Mouse (Mus musculus) liver, embryonic 14.5 days (tissue): ENCODE measurements around the gene Gja5. TPM values are rescaled to one million over a fixed set of nuclear protein-coding genes. Genes with fewer than 3 reads are reported as not detected.

ENCODE experiments used
- ATAC-seq: fragments of 200-750 bp; cut with Nextera tagmentation; 2 replicates; pipeline ENCODE4 v1.8.0; 2017; ENCODE audit warnings: moderate number of reproducible peaks, mild to moderate bottlenecking, moderate library complexity; ENCODE audit not compliant: insufficient read depth
- DNase-seq, 3 experiments: peaks; one replicate each; pipeline ENCODE4 v3.0.0-alpha.2; 2012 to 2013; ENCODE audit warnings: low read depth in 3 of 3, low spot score in 3 of 3
- H3K27ac ChIP-seq: fragments of 300-500 bp; sonication (generic); 2 replicates; pipeline ENCODE4 v1.5.1; 2014; ENCODE audit warnings: moderate library complexity, mild to moderate bottlenecking, control low read depth, inconsistent platforms
- H3K27me3 ChIP-seq: fragments of 300-500 bp; sonication (generic); 2 replicates; pipeline ENCODE4 v1.6.1; 2014; ENCODE audit warnings: mild to moderate bottlenecking, low read length, moderate library complexity; ENCODE audit not compliant: control insufficient read depth, insufficient read depth
- H3K36me3 ChIP-seq: fragments of 300-500 bp; sonication (generic); replicated peaks from 2 replicates; pipeline ENCODE4 v1.6.1; 2014; ENCODE audit warnings: low read depth; ENCODE audit not compliant: control insufficient read depth, insufficient read depth
- H3K4me1 ChIP-seq, 2 experiments: fragments of 200-500 bp in 1 of 2; fragments of 300-500 bp in 1 of 2; sonication (generic) in 1 of 2; replicated peaks; 2 replicates each; pipeline ENCODE4 v1.6.1; 2012 to 2014; ENCODE audit warnings: antibody characterized with exemption in 1 of 2, inconsistent platforms in 1 of 2, low read length in 1 of 2; ENCODE audit not compliant: control insufficient read depth in 2 of 2, insufficient read depth in 2 of 2
- H3K4me2 ChIP-seq: fragments of 300-500 bp; sonication (generic); 2 replicates; pipeline ENCODE4 v1.6.1; 2014; ENCODE audit warnings: low read depth, mild to moderate bottlenecking, control low read depth, moderate library complexity
- H3K4me3 ChIP-seq, 2 experiments: fragments of 200-500 bp in 1 of 2; fragments of 300-500 bp in 1 of 2; sonication (generic) in 1 of 2; 2 replicates each; pipeline ENCODE4 v1.5.1; 2012 to 2014; ENCODE audit warnings: low read depth in 2 of 2, low read length in 2 of 2, mild to moderate bottlenecking in 2 of 2, control low read depth in 1 of 2, inconsistent platforms in 1 of 2, moderate library complexity in 1 of 2; ENCODE audit not compliant: insufficient read depth in 1 of 2
- H3K9ac ChIP-seq: fragments of 300-500 bp; sonication (generic); replicated peaks from 2 replicates; pipeline ENCODE4 v1.6.1; 2014; ENCODE audit warnings: mild to moderate bottlenecking, control low read depth, moderate library complexity
- H3K9me3 ChIP-seq: fragments of 300-500 bp; sonication (generic); 2 replicates; pipeline ENCODE4 v1.6.1; 2016; ENCODE audit warnings: low read length, mixed read lengths; ENCODE audit not compliant: control insufficient read depth
- CTCF ChIP-seq: IDR thresholded peaks from 2 replicates; pipeline ENCODE4 v1.5.1; 2016; ENCODE audit warnings: antibody characterized with exemption, low read depth, control low read depth
- EP300 ChIP-seq: IDR thresholded peaks from 2 replicates; pipeline ENCODE4 v1.6.1; 2016; ENCODE audit warnings: antibody characterized with exemption, low read depth
- WGBS: fragments of 180-500 bp; shearing (Covaris S2); extraction: QIAGEN DNeasy Blood & Tissue Kit; methylation state at CpG from one replicate; pipeline ENCODE4 v1.1.7; 2014; ENCODE audit not compliant: insufficient replicate concordance; 5-methylcytosine and 5-hydroxymethylcytosine counted together
- polyA plus RNA-seq, 2 experiments: library from polyadenylated mRNA; depleted of rRNA in 1 of 2; stranded (reverse) in 1 of 2; unstranded in 1 of 2; fragments of >200 nt; fragmentation: Nextera tagmentation in 1 of 2; extraction: Ambion mirVana in 1 of 2; gene quantifications; 2 replicates each; pipeline versions ENCODE4 v1.2.1 to v1.2.3; 2012 to 2014

The Gja5 gene
- polyA plus RNA-seq, 2 experiments = 0.58 to 1.5 TPM

- Histone ChIP-seq H3K27ac (no peak overlapping the region), H3K4me1 (no peaks in the 10 kb centered on the region), H3K27me3 (no peaks in the 10 kb centered on the region), H3K4me3 (no peak overlapping the region), H3K9me3 (no peaks in the 10 kb centered on the region), H3K4me2 (no peak overlapping the region), H3K9ac (no peak overlapping the region), H3K36me3 (no peaks in the 10 kb centered on the region)
- WGBS = 12% methylated on average over 7 of the region's 7 CpGs
- DNase-seq (no peak), ATAC-seq (no peak)
- TF ChIP-seq EP300 = no peak
- TF ChIP-seq CTCF = no peak
Observed at GRCm38 (mm10) chr3:97124193-97124592, 219.7 kb downstream of the Gja5 start.

Other genes with a start within 250 kb of the Gja5 start
- gene Ankrd35, start 234.6 kb upstream of the Gja5 start, polyA plus RNA-seq (2012; rRNA removed) = 0.26 and 0.39 TPM in 2 replicates
- gene Ankrd35, start 234.6 kb upstream of the Gja5 start, polyA plus RNA-seq (2014; fragmentation: Nextera tagmentation; extraction: Ambion mirVana) = 0.13 and 0.22 TPM in 2 replicates
- 5.1 and 5.7 TPM in 2 replicates for gene Pias3, start 208.3 kb upstream of the Gja5 start, polyA plus RNA-seq (2012; rRNA removed)
- gene Pias3, start 208.3 kb upstream of the Gja5 start, polyA plus RNA-seq (2014; fragmentation: Nextera tagmentation; extraction: Ambion mirVana) = 3.6 and 4.1 TPM in 2 replicates
- gene Nudt17, start 196.1 kb upstream of the Gja5 start, polyA plus RNA-seq (2012; rRNA removed) = 0.62 and 0.65 TPM in 2 replicates
- 1.4 and 1.5 TPM in 2 replicates for gene Nudt17, start 196.1 kb upstream of the Gja5 start, polyA plus RNA-seq (2014; fragmentation: Nextera tagmentation; extraction: Ambion mirVana)
- 15.4 and 21.6 TPM in 2 replicates for gene Polr3c, start 177.1 kb upstream of the Gja5 start, polyA plus RNA-seq (2012; rRNA removed)
- 14.5 and 14.6 TPM in 2 replicates for gene Polr3c, start 177.1 kb upstream of the Gja5 start, polyA plus RNA-seq (2014; fragmentation: Nextera tagmentation; extraction: Ambion mirVana)
- gene Rnf115, start 177.0 kb upstream of the Gja5 start, polyA plus RNA-seq (2012; rRNA removed) = 9.6 and 12.4 TPM in 2 replicates
- 28.2 and 33.0 TPM in 2 replicates for gene Rnf115, start 177.0 kb upstream of the Gja5 start, polyA plus RNA-seq (2014; fragmentation: Nextera tagmentation; extraction: Ambion mirVana)
- 3.8 and 6.3 TPM in 2 replicates for gene Pdzk1, start 75.4 kb upstream of the Gja5 start, polyA plus RNA-seq (2012; rRNA removed)
- gene Pdzk1, start 75.4 kb upstream of the Gja5 start, polyA plus RNA-seq (2014; fragmentation: Nextera tagmentation; extraction: Ambion mirVana) = 11.4 and 12.3 TPM in 2 replicates
- gene Cd160, start 75.3 kb upstream of the Gja5 start, polyA plus RNA-seq (2012; rRNA removed) = 0.07 and 0.08 TPM in 2 replicates
- 0.11 TPM in 1 of 2 replicates, not detected in the other for gene Cd160, start 75.3 kb upstream of the Gja5 start, polyA plus RNA-seq (2014; fragmentation: Nextera tagmentation; extraction: Ambion mirVana)
- gene Gpr89, start 653 bp downstream of the Gja5 start, polyA plus RNA-seq (2012; rRNA removed) = 4.6 and 4.9 TPM in 2 replicates
- 22.9 and 24.7 TPM in 2 replicates for gene Gpr89, start 653 bp downstream of the Gja5 start, polyA plus RNA-seq (2014; fragmentation: Nextera tagmentation; extraction: Ambion mirVana)
- not detected in 2 replicates for gene Gja8, start 21.3 kb downstream of the Gja5 start, polyA plus RNA-seq (2012; rRNA removed)
- not detected in 2 replicates for gene Gja8, start 21.3 kb downstream of the Gja5 start, polyA plus RNA-seq (2014; fragmentation: Nextera tagmentation; extraction: Ambion mirVana)